Mouse (Mus musculus) embryo, embryonic 10 days (tissue): ENCODE measurements around the gene Gm28230.

Experiments
- DNase-seq: peaks from one replicate; pipeline ENCODE4 v3.0.0-alpha.2; 2015; ENCODE audit warnings: low spot score

Gene Gm28230

GRCm38 (mm10) chr2:74691022-74691951, 35.2 kb upstream of the Gm28230 start, which contains the start of gene Hoxd10:
TSS of gene Hoxd10 (plus strand) at chr2:74691924.
- DNase-seq: peak; percentile 94

GRCm38 (mm10) chr2:74691995-74692807, 34.3 kb upstream of the Gm28230 start:
- no peak for DNase-seq

- no peak for DNase-seq
Measured at GRCm38 (mm10) chr2:74692808-74693431, 33.6 kb upstream of the Gm28230 start.

- no peak for DNase-seq
Measured at GRCm38 (mm10) chr2:74693432-74693827, 33.1 kb upstream of the Gm28230 start.

GRCm38 (mm10) chr2:74694066-74694465, 32.5 kb upstream of the Gm28230 start:
- DNase-seq: peak; percentile 85

GRCm38 (mm10) chr2:74695383-74695782, 31.1 kb upstream of the Gm28230 start:
- DNase-seq: no peak

GRCm38 (mm10) chr2:74695813-74696430, 30.6 kb upstream of the Gm28230 start:
- DNase-seq: no peak

GRCm38 (mm10) chr2:74696442-74697335, 29.8 kb upstream of the Gm28230 start:
- DNase-seq: peak; percentile 20

- peak; percentile 71 for DNase-seq
Measured at GRCm38 (mm10) chr2:74697567-74698121, 28.9 kb upstream of the Gm28230 start, which contains the start of gene Hoxd9. TSS of gene Hoxd9 (plus strand) at chr2:74697727.

GRCm38 (mm10) chr2:74698201-74699052, 28.1 kb upstream of the Gm28230 start:
- DNase-seq: peak; percentile 52

GRCm38 (mm10) chr2:74699053-74699430, 27.5 kb upstream of the Gm28230 start:
- peak; percentile 35 for DNase-seq

- peak; percentile 33 for DNase-seq
Measured at GRCm38 (mm10) chr2:74699664-74700545, 26.6 kb upstream of the Gm28230 start.

GRCm38 (mm10) chr2:74700546-74701112, 25.9 kb upstream of the Gm28230 start:
- DNase-seq: peak; percentile 65

- DNase-seq: peak; percentile 90
Measured at GRCm38 (mm10) chr2:74701949-74702819, 24.3 kb upstream of the Gm28230 start.

- DNase-seq: no peak
Measured at GRCm38 (mm10) chr2:74702820-74703219, 23.7 kb upstream of the Gm28230 start.

GRCm38 (mm10) chr2:74703317-74703716, 23.2 kb upstream of the Gm28230 start:
- DNase-seq: no peak
